Mouse (Mus musculus): Measurements from ENCODE around the gene Olfr1423. TPM values are rescaled to one million over a fixed set of nuclear protein-coding genes. Genes with fewer than 3 reads are reported as not detected.

The Olfr1423 gene
- not detected for polyA plus RNA-seq (2014; fragmentation: Illumina TruSeq; extraction: RNeasy Lipid Tissue Mini Kit (QIAGEN cat#74804); ENCODE audit: low read depth, low replicate concordance)

GRCm38 (mm10) chr19:12041217-12041616 is at the start of gene Olfr1423:
Olfr1423 (minus strand) TSS chr19:12041317.

GRCm38 (mm10) chr19:12077631-12078030 is 36.5 kb upstream of the Olfr1423 start, which contains the start of gene Olfr1425:
Olfr1425 (minus strand) TSS chr19:12077731.

GRCm38 (mm10) chr19:12062582-12062981 is 21.5 kb upstream of the Olfr1423 start, which contains the start of gene Olfr1424:
Olfr1424 (minus strand) TSS chr19:12062682.

Other genes starting within 250 kb of the Olfr1423 start
- gene Stx3, start 221.9 kb downstream of the Olfr1423 start, polyA plus RNA-seq (2014; fragmentation: Illumina TruSeq; extraction: RNeasy Lipid Tissue Mini Kit (QIAGEN cat#74804); ENCODE audit: low read depth, low replicate concordance): 17.1 TPM
- not detected for gene Olfr1417, start 202.1 kb downstream of the Olfr1423 start, polyA plus RNA-seq (2014; fragmentation: Illumina TruSeq; extraction: RNeasy Lipid Tissue Mini Kit (QIAGEN cat#74804); ENCODE audit: low read depth, low replicate concordance)
- gene Olfr1418, start 180.3 kb downstream of the Olfr1423 start, polyA plus RNA-seq (2014; fragmentation: Illumina TruSeq; extraction: RNeasy Lipid Tissue Mini Kit (QIAGEN cat#74804); ENCODE audit: low read depth, low replicate concordance): not detected
- not detected for gene Olfr1419, start 166.2 kb downstream of the Olfr1423 start, polyA plus RNA-seq (2014; fragmentation: Illumina TruSeq; extraction: RNeasy Lipid Tissue Mini Kit (QIAGEN cat#74804); ENCODE audit: low read depth, low replicate concordance)
- not detected for gene Olfr1420, start 154.8 kb downstream of the Olfr1423 start, polyA plus RNA-seq (2014; fragmentation: Illumina TruSeq; extraction: RNeasy Lipid Tissue Mini Kit (QIAGEN cat#74804); ENCODE audit: low read depth, low replicate concordance)
- gene Patl1, start 128.9 kb downstream of the Olfr1423 start, polyA plus RNA-seq (2014; fragmentation: Illumina TruSeq; extraction: RNeasy Lipid Tissue Mini Kit (QIAGEN cat#74804); ENCODE audit: low read depth, low replicate concordance): 39.1 TPM
- gene Osbp, start 75.4 kb downstream of the Olfr1423 start, polyA plus RNA-seq (2014; fragmentation: Illumina TruSeq; extraction: RNeasy Lipid Tissue Mini Kit (QIAGEN cat#74804); ENCODE audit: low read depth, low replicate concordance): 51.8 TPM
- gene Olfr1424, start 21.4 kb upstream of the Olfr1423 start, polyA plus RNA-seq (2014; fragmentation: Illumina TruSeq; extraction: RNeasy Lipid Tissue Mini Kit (QIAGEN cat#74804); ENCODE audit: low read depth, low replicate concordance): not detected
- not detected for gene Olfr1425, start 36.4 kb upstream of the Olfr1423 start, polyA plus RNA-seq (2014; fragmentation: Illumina TruSeq; extraction: RNeasy Lipid Tissue Mini Kit (QIAGEN cat#74804); ENCODE audit: low read depth, low replicate concordance)
- gene Olfr1426, start 50.7 kb upstream of the Olfr1423 start, polyA plus RNA-seq (2014; fragmentation: Illumina TruSeq; extraction: RNeasy Lipid Tissue Mini Kit (QIAGEN cat#74804); ENCODE audit: low read depth, low replicate concordance): not detected
- not detected for gene Olfr1427, start 62.0 kb upstream of the Olfr1423 start, polyA plus RNA-seq (2014; fragmentation: Illumina TruSeq; extraction: RNeasy Lipid Tissue Mini Kit (QIAGEN cat#74804); ENCODE audit: low read depth, low replicate concordance)
- not detected for gene Olfr1428, start 74.6 kb upstream of the Olfr1423 start, polyA plus RNA-seq (2014; fragmentation: Illumina TruSeq; extraction: RNeasy Lipid Tissue Mini Kit (QIAGEN cat#74804); ENCODE audit: low read depth, low replicate concordance)
- gene Olfr76, start 81.9 kb upstream of the Olfr1423 start, polyA plus RNA-seq (2014; fragmentation: Illumina TruSeq; extraction: RNeasy Lipid Tissue Mini Kit (QIAGEN cat#74804); ENCODE audit: low read depth, low replicate concordance): not detected
- gene Olfr1555-ps1, start 128.8 kb upstream of the Olfr1423 start, polyA plus RNA-seq (2014; fragmentation: Illumina TruSeq; extraction: RNeasy Lipid Tissue Mini Kit (QIAGEN cat#74804); ENCODE audit: low read depth, low replicate concordance): not detected
- gene Olfr1431, start 159.3 kb upstream of the Olfr1423 start, polyA plus RNA-seq (2014; fragmentation: Illumina TruSeq; extraction: RNeasy Lipid Tissue Mini Kit (QIAGEN cat#74804); ENCODE audit: low read depth, low replicate concordance): not detected
- not detected for gene Olfr1432, start 191.3 kb upstream of the Olfr1423 start, polyA plus RNA-seq (2014; fragmentation: Illumina TruSeq; extraction: RNeasy Lipid Tissue Mini Kit (QIAGEN cat#74804); ENCODE audit: low read depth, low replicate concordance)
- not detected for gene Olfr262, start 200.3 kb upstream of the Olfr1423 start, polyA plus RNA-seq (2014; fragmentation: Illumina TruSeq; extraction: RNeasy Lipid Tissue Mini Kit (QIAGEN cat#74804); ENCODE audit: low read depth, low replicate concordance)
- not detected for gene Olfr235, start 219.7 kb upstream of the Olfr1423 start, polyA plus RNA-seq (2014; fragmentation: Illumina TruSeq; extraction: RNeasy Lipid Tissue Mini Kit (QIAGEN cat#74804); ENCODE audit: low read depth, low replicate concordance)
- gene Olfr1434, start 238.5 kb upstream of the Olfr1423 start, polyA plus RNA-seq (2014; fragmentation: Illumina TruSeq; extraction: RNeasy Lipid Tissue Mini Kit (QIAGEN cat#74804); ENCODE audit: low read depth, low replicate concordance): not detected

Measured in adrenal gland, adult 10 weeks (tissue).